ENCODE assay signal across 8 mouse cellular contexts in genomic region chr10:128909567-128910028, GRCm38 (mm10). TPM values are rescaled to one million over a fixed set of nuclear protein-coding genes. Genes with fewer than 3 reads are reported as not detected.
A peak's percentile ranks its signal among the peaks of the same experiment; 100 is the strongest.
DNase-seq lines count a peak whose midpoint lies in the region; ATAC-seq lines count a peak whose summit lies in the region.

No protein-coding gene starts in this region.

- H3K4me1 ChIP-seq in intestine, embryonic 14.5 days (replicated peaks; ENCODE audit: control insufficient read depth, insufficient read depth, low read length): peaks cover 15% of the 10 kb centered on the region; the same call in 1 of the 2 replicates

- H3K27ac ChIP-seq in intestine, embryonic 14.5 days (ENCODE audit: low read depth): peak overlapping the region; percentile 89

- H3K27me3 ChIP-seq in intestine, embryonic 14.5 days (replicated peaks; ENCODE audit: control insufficient read depth, insufficient read depth, low read length): no peaks in the 10 kb centered on the region

- peak overlapping the region; percentile 97 for H3K9ac ChIP-seq in intestine, embryonic 14.5 days (ENCODE audit: low read length)

- peak overlapping the region; percentile 83 for H3K4me3 ChIP-seq in intestine, embryonic 14.5 days (ENCODE audit: low read depth, low read length)

- H3K4me2 ChIP-seq in intestine, embryonic 14.5 days (ENCODE audit: low read length): peak overlapping the region; percentile 69

- H3K9me3 ChIP-seq in intestine, embryonic 14.5 days (ENCODE audit: control insufficient read depth, low read length): no peaks in the 10 kb centered on the region

- DNase-seq in adrenal gland, adult 8-10 months: peak; percentile 91
- DNase-seq in embryo, embryonic 10 days (ENCODE audit: low spot score): peak; percentile 91
- peak; percentile 93 for DNase-seq in gastrocnemius, postnatal 25 days
- DNase-seq in intestine, embryonic 14.5 days (ENCODE audit: low spot score): peak; percentile 92
- DNase-seq in left cerebral cortex, postnatal 36 days (ENCODE audit: low spot score in 2 of 2): peak; percentile 55 to 68
- DNase-seq in right cerebral cortex, postnatal 25 days: peak; percentile 73

- WGBS in intestine, embryonic 14.5 days: under 1% methylated on average over 39 of the region's 41 CpGs

- ATAC-seq in intestine, embryonic 14.5 days (replicated peaks; ENCODE audit: low FRiP score, low TSS enrichment, low read depth): peak; percentile 82
- peak; percentile 61 for ATAC-seq in megakaryocyte progenitor cell, adult 5-6 weeks (replicated peaks; ENCODE audit: poor library complexity)
- ATAC-seq in erythroid progenitor cell, adult 5-6 weeks (replicated peaks; ENCODE audit: low FRiP score, poor library complexity, severe bottlenecking): no peak

- peaks cover 27% of the 10 kb centered on the region for H3K36me3 ChIP-seq in intestine, embryonic 14.5 days (ENCODE audit: control insufficient read depth, insufficient read depth, low read length)

- intact Hi-C loops in left cerebral cortex, postnatal 36 days (cut with DNase I): no loop called here

RNA-seq across cellular contexts. Expression of gene Cd63, which starts 8.8 kb away (rescaled TPM):
- 100 to 1,000 TPM; 313 to 472 (median 396) TPM for total RNA-seq in adrenal gland, adult 8-10 months (2022)
- total RNA-seq in gastrocnemius, postnatal 25 days (2021): 100 to 1,000 TPM; 103 to 142 TPM
- 558 and 572 TPM in 2 replicates for polyA plus RNA-seq in intestine, embryonic 14.5 days (2014; fragmentation: Nextera tagmentation; extraction: Ambion mirVana)
- total RNA-seq in left cerebral cortex, postnatal 36 days (2021): 10 to 100 TPM; 59.5 to 64.6 TPM
- 210 and 275 TPM in 2 replicates for total RNA-seq in megakaryocyte progenitor cell, adult 5-6 weeks (2015)
- 143 and 180 TPM in 2 replicates for total RNA-seq in megakaryocyte progenitor cell, adult 5-6 weeks (2017)
- total RNA-seq in erythroid progenitor cell, adult 5-6 weeks (2015; ENCODE audit: low replicate concordance): 57.4 and 85.1 TPM in 2 replicates
- 17.7 and 28.4 TPM in 2 replicates for total RNA-seq in erythroid progenitor cell, adult 5-6 weeks (2017; ENCODE audit: low replicate concordance)

RNA-seq across cellular contexts. Expression of gene Rdh5, which starts 13.1 kb away (rescaled TPM):
- 10 to 100 TPM in 3 of 4 experiments, 1 to 10 TPM in 1; 9.5 to 23.2 (median 15.7) TPM for total RNA-seq in adrenal gland, adult 8-10 months (2022)
- total RNA-seq in gastrocnemius, postnatal 25 days (2021): 1 to 10 TPM; 4.3 to 4.7 TPM
- polyA plus RNA-seq in intestine, embryonic 14.5 days (2014; fragmentation: Nextera tagmentation; extraction: Ambion mirVana): 8.9 and 11.5 TPM in 2 replicates
- 1 to 10 TPM; 6.7 to 7.0 TPM for total RNA-seq in left cerebral cortex, postnatal 36 days (2021)
- 0.90 and 15.7 TPM in 2 replicates for total RNA-seq in megakaryocyte progenitor cell, adult 5-6 weeks (2015)
- total RNA-seq in megakaryocyte progenitor cell, adult 5-6 weeks (2017): 0.79 and 2.9 TPM in 2 replicates
- total RNA-seq in erythroid progenitor cell, adult 5-6 weeks (2015; ENCODE audit: low replicate concordance): 11.7 TPM in 1 of 2 replicates, not detected in the other
- total RNA-seq in erythroid progenitor cell, adult 5-6 weeks (2017; ENCODE audit: low replicate concordance): 20.1 TPM in 1 of 2 replicates, not detected in the other

RNA-seq across cellular contexts. Expression of gene Bloc1s1, which starts 14.2 kb away (rescaled TPM):
- total RNA-seq in adrenal gland, adult 8-10 months (2022): 100 to 1,000 TPM; 137 to 192 (median 168) TPM
- total RNA-seq in gastrocnemius, postnatal 25 days (2021): 100 to 1,000 TPM; 152 to 165 TPM
- 218 and 228 TPM in 2 replicates for polyA plus RNA-seq in intestine, embryonic 14.5 days (2014; fragmentation: Nextera tagmentation; extraction: Ambion mirVana)
- total RNA-seq in left cerebral cortex, postnatal 36 days (2021): 10 to 100 TPM; 85.2 to 95.4 TPM
- total RNA-seq in megakaryocyte progenitor cell, adult 5-6 weeks (2015): 103 and 133 TPM in 2 replicates
- total RNA-seq in megakaryocyte progenitor cell, adult 5-6 weeks (2017): 65.7 and 106 TPM in 2 replicates
- 49.0 and 51.2 TPM in 2 replicates for total RNA-seq in erythroid progenitor cell, adult 5-6 weeks (2015; ENCODE audit: low replicate concordance)
- 15.5 and 37.2 TPM in 2 replicates for total RNA-seq in erythroid progenitor cell, adult 5-6 weeks (2017; ENCODE audit: low replicate concordance)

RNA-seq across cellular contexts. Expression of gene Gdf11, which starts 18.1 kb away (rescaled TPM):
- total RNA-seq in adrenal gland, adult 8-10 months (2022): 1 to 10 TPM; 2.0 to 2.9 (median 2.3) TPM
- 1 to 10 TPM; 3.9 to 4.1 TPM for total RNA-seq in gastrocnemius, postnatal 25 days (2021)
- polyA plus RNA-seq in intestine, embryonic 14.5 days (2014; fragmentation: Nextera tagmentation; extraction: Ambion mirVana): 4.5 and 5.3 TPM in 2 replicates
- 10 to 100 TPM; 12.6 to 14.7 TPM for total RNA-seq in left cerebral cortex, postnatal 36 days (2021)
- total RNA-seq in megakaryocyte progenitor cell, adult 5-6 weeks (2015): 0.07 TPM in 1 of 2 replicates, not detected in the other
- 0.34 TPM in 1 of 2 replicates, not detected in the other for total RNA-seq in megakaryocyte progenitor cell, adult 5-6 weeks (2017)
- 0.36 TPM in 1 of 2 replicates, not detected in the other for total RNA-seq in erythroid progenitor cell, adult 5-6 weeks (2015; ENCODE audit: low replicate concordance)
- total RNA-seq in erythroid progenitor cell, adult 5-6 weeks (2017; ENCODE audit: low replicate concordance): not detected in 2 replicates

RNA-seq across cellular contexts. Expression of gene Itga7, which starts 24.0 kb away (rescaled TPM):
- total RNA-seq in adrenal gland, adult 8-10 months (2022): 10 to 100 TPM in 2 of 4 experiments, 1 to 10 TPM in 2; 9.6 to 27.4 (median 11.8) TPM
- 10 to 100 TPM; 63.5 to 67.3 TPM for total RNA-seq in gastrocnemius, postnatal 25 days (2021)
- polyA plus RNA-seq in intestine, embryonic 14.5 days (2014; fragmentation: Nextera tagmentation; extraction: Ambion mirVana): 2.1 and 2.3 TPM in 2 replicates
- 10 to 100 TPM; 13.0 to 16.5 TPM for total RNA-seq in left cerebral cortex, postnatal 36 days (2021)
- total RNA-seq in megakaryocyte progenitor cell, adult 5-6 weeks (2015): 0.15 TPM in 1 of 2 replicates, not detected in the other
- total RNA-seq in megakaryocyte progenitor cell, adult 5-6 weeks (2017): not detected in 2 replicates
- total RNA-seq in erythroid progenitor cell, adult 5-6 weeks (2015; ENCODE audit: low replicate concordance): not detected in 2 replicates
- not detected in 2 replicates for total RNA-seq in erythroid progenitor cell, adult 5-6 weeks (2017; ENCODE audit: low replicate concordance)
